Mouse (Mus musculus): ENCODE measurements around the gene Hsd11b2. TPM values are rescaled to one million over a fixed set of nuclear protein-coding genes. Genes with fewer than 3 reads are reported as not detected.

Hsd11b2 gene
- polyA plus RNA-seq, 1 experiment from 2014 or later: 3.8 TPM

GRCm38 (mm10) chr8:105481013-105481412 is 37.5 kb upstream of the Hsd11b2 start:
- Histone ChIP-seq H3K27ac (ENCODE audit: low read depth) (no peak overlapping the region), H3K36me3 (ENCODE audit: control insufficient read depth, insufficient read depth, low read length) (peaks cover 14% of the 10 kb centered on the region; the same call in 1 of the 2 replicates), H3K27me3 (replicated peaks; ENCODE audit: control insufficient read depth, insufficient read depth, low read length) (no peaks in the 10 kb centered on the region), H3K4me2 (ENCODE audit: low read length) (no peak overlapping the region), H3K9ac (ENCODE audit: low read length) (no peak overlapping the region), H3K4me3 (ENCODE audit: low read depth, low read length) (no peak overlapping the region), H3K4me1 (replicated peaks; ENCODE audit: control insufficient read depth, insufficient read depth, low read length) (0 out of 2 replicates have a peak, but pooled peaks cover 3% of the 10 kb centered on the region), H3K9me3 (ENCODE audit: control insufficient read depth, low read length) (no peaks in the 10 kb centered on the region)
- WGBS: 49% methylated on average over 2 of the region's 2 CpGs
- ATAC-seq (replicated peaks; ENCODE audit: low FRiP score, low TSS enrichment, low read depth): no peak
- no peak for DNase-seq (ENCODE audit: low spot score)

GRCm38 (mm10) chr8:105481453-105481852 is 37.1 kb upstream of the Hsd11b2 start:
- ATAC-seq (replicated peaks; ENCODE audit: low FRiP score, low TSS enrichment, low read depth) (no peak), DNase-seq (ENCODE audit: low spot score) (no peak)
- H3K27me3 ChIP-seq (replicated peaks; ENCODE audit: control insufficient read depth, insufficient read depth, low read length): no peaks in the 10 kb centered on the region
- no peak overlapping the region for H3K4me3 ChIP-seq (ENCODE audit: low read depth, low read length)
- no peaks in the 10 kb centered on the region for H3K9me3 ChIP-seq (ENCODE audit: control insufficient read depth, low read length)
- WGBS: 74% methylated on average over 6 of the region's 6 CpGs
- no peak overlapping the region for H3K9ac ChIP-seq (ENCODE audit: low read length)
- H3K4me1 ChIP-seq (replicated peaks; ENCODE audit: control insufficient read depth, insufficient read depth, low read length): 0 out of 2 replicates have a peak, but pooled peaks cover 3% of the 10 kb centered on the region
- H3K4me2 ChIP-seq (ENCODE audit: low read length): no peak overlapping the region
- H3K36me3 ChIP-seq (ENCODE audit: control insufficient read depth, insufficient read depth, low read length): peaks cover 14% of the 10 kb centered on the region; the same call in 1 of the 2 replicates
- no peak overlapping the region for H3K27ac ChIP-seq (ENCODE audit: low read depth)

GRCm38 (mm10) chr8:105482123-105482522 is 36.4 kb upstream of the Hsd11b2 start:
- Histone ChIP-seq H3K4me2 (ENCODE audit: low read length) (no peak overlapping the region), H3K9ac (ENCODE audit: low read length) (no peak overlapping the region), H3K4me1 (replicated peaks; ENCODE audit: control insufficient read depth, insufficient read depth, low read length) (0 out of 2 replicates have a peak, but pooled peaks cover 3% of the 10 kb centered on the region), H3K27me3 (replicated peaks; ENCODE audit: control insufficient read depth, insufficient read depth, low read length) (no peaks in the 10 kb centered on the region), H3K9me3 (ENCODE audit: control insufficient read depth, low read length) (no peaks in the 10 kb centered on the region), H3K36me3 (ENCODE audit: control insufficient read depth, insufficient read depth, low read length) (peaks cover 14% of the 10 kb centered on the region; the same call in 1 of the 2 replicates), H3K27ac (ENCODE audit: low read depth) (no peak overlapping the region), H3K4me3 (ENCODE audit: low read depth, low read length) (no peak overlapping the region)
- DNase-seq (ENCODE audit: low spot score) (no peak), ATAC-seq (replicated peaks; ENCODE audit: low FRiP score, low TSS enrichment, low read depth) (no peak)
- 75% methylated on average over 8 of the region's 8 CpGs for WGBS

GRCm38 (mm10) chr8:105483212-105484029 is 35.1 kb upstream of the Hsd11b2 start:
- ATAC-seq (replicated peaks; ENCODE audit: low FRiP score, low TSS enrichment, low read depth) (peak; percentile 28; the same call in 1 of the 2 replicates), DNase-seq (ENCODE audit: low spot score) (no peak)
- Histone ChIP-seq H3K27me3 (replicated peaks; ENCODE audit: control insufficient read depth, insufficient read depth, low read length) (no peaks in the 10 kb centered on the region), H3K4me2 (ENCODE audit: low read length) (no peak overlapping the region), H3K27ac (ENCODE audit: low read depth) (no peak overlapping the region), H3K4me1 (replicated peaks; ENCODE audit: control insufficient read depth, insufficient read depth, low read length) (0 out of 2 replicates have a peak, but pooled peaks cover 3% of the 10 kb centered on the region), H3K9ac (ENCODE audit: low read length) (no peak overlapping the region), H3K9me3 (ENCODE audit: control insufficient read depth, low read length) (no peaks in the 10 kb centered on the region), H3K36me3 (ENCODE audit: control insufficient read depth, insufficient read depth, low read length) (peaks cover 14% of the 10 kb centered on the region; the same call in 1 of the 2 replicates), H3K4me3 (ENCODE audit: low read depth, low read length) (no peak overlapping the region)
- WGBS: 40% methylated on average over 14 of the region's 14 CpGs

- Histone ChIP-seq H3K27me3 (replicated peaks; ENCODE audit: control insufficient read depth, insufficient read depth, low read length) (no peaks in the 10 kb centered on the region), H3K4me3 (ENCODE audit: low read depth, low read length) (no peak overlapping the region), H3K27ac (ENCODE audit: low read depth) (no peak overlapping the region), H3K4me2 (ENCODE audit: low read length) (no peak overlapping the region), H3K36me3 (ENCODE audit: control insufficient read depth, insufficient read depth, low read length) (peaks cover 14% of the 10 kb centered on the region; the same call in 1 of the 2 replicates), H3K9me3 (ENCODE audit: control insufficient read depth, low read length) (no peaks in the 10 kb centered on the region), H3K9ac (ENCODE audit: low read length) (no peak overlapping the region), H3K4me1 (replicated peaks; ENCODE audit: control insufficient read depth, insufficient read depth, low read length) (0 out of 2 replicates have a peak, but pooled peaks cover 3% of the 10 kb centered on the region)
- DNase-seq (ENCODE audit: low spot score) (no peak), ATAC-seq (replicated peaks; ENCODE audit: low FRiP score, low TSS enrichment, low read depth) (peak; percentile 14; the same call in 1 of the 2 replicates)
- 60% methylated on average over 3 of the region's 3 CpGs for WGBS
Observed at GRCm38 (mm10) chr8:105484030-105484368, 34.6 kb upstream of the Hsd11b2 start.

- 55% methylated on average over 2 of the region's 2 CpGs for WGBS
- Histone ChIP-seq H3K36me3 (ENCODE audit: control insufficient read depth, insufficient read depth, low read length) (peaks cover 14% of the 10 kb centered on the region; the same call in 1 of the 2 replicates), H3K27ac (ENCODE audit: low read depth) (no peak overlapping the region), H3K9ac (ENCODE audit: low read length) (no peak overlapping the region), H3K4me3 (ENCODE audit: low read depth, low read length) (no peak overlapping the region), H3K27me3 (replicated peaks; ENCODE audit: control insufficient read depth, insufficient read depth, low read length) (no peaks in the 10 kb centered on the region), H3K4me1 (replicated peaks; ENCODE audit: control insufficient read depth, insufficient read depth, low read length) (0 out of 2 replicates have a peak, but pooled peaks cover 3% of the 10 kb centered on the region), H3K4me2 (ENCODE audit: low read length) (no peak overlapping the region), H3K9me3 (ENCODE audit: control insufficient read depth, low read length) (no peaks in the 10 kb centered on the region)
- ATAC-seq (replicated peaks; ENCODE audit: low FRiP score, low TSS enrichment, low read depth) (no peak), DNase-seq (ENCODE audit: low spot score) (peak; percentile 82)
Observed at GRCm38 (mm10) chr8:105484392-105484791, 34.2 kb upstream of the Hsd11b2 start.

GRCm38 (mm10) chr8:105488082-105488481 is 30.5 kb upstream of the Hsd11b2 start:
- no peak overlapping the region for H3K4me2 ChIP-seq (ENCODE audit: low read length)
- no peak overlapping the region for H3K9ac ChIP-seq (ENCODE audit: low read length)
- WGBS: 67% methylated on average over 3 of the region's 3 CpGs
- H3K27me3 ChIP-seq (replicated peaks; ENCODE audit: control insufficient read depth, insufficient read depth, low read length): no peaks in the 10 kb centered on the region
- no peaks in the 10 kb centered on the region for H3K9me3 ChIP-seq (ENCODE audit: control insufficient read depth, low read length)
- DNase-seq (ENCODE audit: low spot score): no peak
- H3K36me3 ChIP-seq (ENCODE audit: control insufficient read depth, insufficient read depth, low read length): peaks cover 14% of the 10 kb centered on the region; the same call in 1 of the 2 replicates
- ATAC-seq (replicated peaks; ENCODE audit: low FRiP score, low TSS enrichment, low read depth): no peak
- no peaks in the 10 kb centered on the region for H3K4me1 ChIP-seq (replicated peaks; ENCODE audit: control insufficient read depth, insufficient read depth, low read length)
- H3K4me3 ChIP-seq (ENCODE audit: low read depth, low read length): no peak overlapping the region
- H3K27ac ChIP-seq (ENCODE audit: low read depth): no peak overlapping the region

GRCm38 (mm10) chr8:105489281-105489680 is 29.3 kb upstream of the Hsd11b2 start:
- WGBS: 41% methylated on average over 1 of the region's 1 CpGs
- Histone ChIP-seq H3K4me3 (ENCODE audit: low read depth, low read length) (no peak overlapping the region), H3K4me1 (replicated peaks; ENCODE audit: control insufficient read depth, insufficient read depth, low read length) (0 out of 2 replicates have a peak, but pooled peaks cover 2% of the 10 kb centered on the region), H3K27ac (ENCODE audit: low read depth) (no peak overlapping the region), H3K36me3 (ENCODE audit: control insufficient read depth, insufficient read depth, low read length) (peaks cover 10% of the 10 kb centered on the region; the same call in 1 of the 2 replicates), H3K9ac (ENCODE audit: low read length) (no peak overlapping the region), H3K4me2 (ENCODE audit: low read length) (no peak overlapping the region), H3K9me3 (ENCODE audit: control insufficient read depth, low read length) (no peaks in the 10 kb centered on the region), H3K27me3 (replicated peaks; ENCODE audit: control insufficient read depth, insufficient read depth, low read length) (no peaks in the 10 kb centered on the region)
- no peak for DNase-seq (ENCODE audit: low spot score)
- no peak for ATAC-seq (replicated peaks; ENCODE audit: low FRiP score, low TSS enrichment, low read depth)

Measured in intestine, embryonic 14.5 days (tissue).